Mouse (Mus musculus): ENCODE measurements around the gene Cuedc1.

DNA sequence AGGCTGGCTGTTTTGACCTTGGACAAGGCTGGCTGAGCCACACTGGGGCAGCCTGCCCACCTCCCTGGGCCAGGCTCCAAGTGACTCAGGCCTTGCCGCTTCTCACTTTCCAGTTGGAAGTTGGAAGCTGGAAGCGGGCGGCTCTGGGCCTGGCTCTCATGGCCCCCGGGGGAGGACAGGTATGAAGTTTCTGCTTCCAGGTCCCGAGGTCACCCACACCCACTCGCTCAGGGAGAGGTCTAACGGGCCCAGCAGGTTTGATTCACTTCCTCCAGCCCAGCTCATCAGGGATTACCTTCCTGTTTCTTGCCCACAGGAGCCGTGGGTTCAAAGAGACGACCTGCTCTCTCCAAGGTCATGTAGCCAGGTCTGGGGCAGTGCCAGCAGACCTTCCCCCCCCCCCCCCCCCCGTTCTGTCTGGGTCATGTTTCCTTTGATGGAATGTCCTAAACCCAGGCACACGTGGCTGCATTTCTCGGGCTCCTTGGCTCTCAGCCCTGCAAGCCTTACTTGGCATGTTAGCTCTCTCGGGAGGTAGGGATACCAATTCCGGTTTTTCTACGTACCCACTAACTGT is 67.0 kb downstream of the Cuedc1 start:
- TF ChIP-seq CTCF (IDR thresholded peaks at IDR 0.05; ENCODE audit: borderline replicate concordance, insufficient read depth, low read depth, low read length): no peak
- no peak for TF ChIP-seq POLR2A (IDR thresholded peaks at IDR 0.05; ENCODE audit: borderline replicate concordance, insufficient read depth, low read length)
